Mouse (Mus musculus): ENCODE measurements around the gene Itgav.
A peak's percentile ranks its signal among the peaks of the same experiment; 100 is the strongest.

The Itgav gene

GRCm38 (mm10) chr2:83723921-83724826 is at the start of gene Itgav:
Gene Itgav, plus strand, starts transcription at chr2:83724397.
- peak; percentile 82 for DNase-seq

- DNase-seq, result no peak
Observed at GRCm38 (mm10) chr2:83674421-83674820, 49.8 kb upstream of the Itgav start.

GRCm38 (mm10) chr2:83674896-83675295 is 49.3 kb upstream of the Itgav start:
- no peak for DNase-seq

GRCm38 (mm10) chr2:83675681-83676080 is 48.5 kb upstream of the Itgav start:
- DNase-seq, result no peak

GRCm38 (mm10) chr2:83676226-83676870 is 47.8 kb upstream of the Itgav start:
- DNase-seq, result no peak

GRCm38 (mm10) chr2:83681332-83681731 is 42.9 kb upstream of the Itgav start:
- DNase-seq, result no peak

- DNase-seq, result no peak
Observed at GRCm38 (mm10) chr2:83681785-83682184, 42.4 kb upstream of the Itgav start.

GRCm38 (mm10) chr2:83682282-83682681 is 41.9 kb upstream of the Itgav start:
- no peak for DNase-seq

GRCm38 (mm10) chr2:83683731-83684519 is 40.3 kb upstream of the Itgav start:
- no peak for DNase-seq

- DNase-seq, result no peak
Observed at GRCm38 (mm10) chr2:83684691-83685090, 39.5 kb upstream of the Itgav start.

- no peak for DNase-seq
Observed at GRCm38 (mm10) chr2:83690372-83690771, 33.8 kb upstream of the Itgav start.

GRCm38 (mm10) chr2:83692651-83693545 is 31.3 kb upstream of the Itgav start:
- DNase-seq, result no peak

GRCm38 (mm10) chr2:83694061-83694460 is 30.1 kb upstream of the Itgav start:
- no peak for DNase-seq

GRCm38 (mm10) chr2:83695345-83696247 is 28.6 kb upstream of the Itgav start:
- no peak for DNase-seq

- DNase-seq, result no peak
Observed at GRCm38 (mm10) chr2:83698484-83698883, 25.7 kb upstream of the Itgav start.

- no peak for DNase-seq
Observed at GRCm38 (mm10) chr2:83699324-83699723, 24.9 kb upstream of the Itgav start.

- no peak for DNase-seq
Observed at GRCm38 (mm10) chr2:83700667-83701066, 23.5 kb upstream of the Itgav start.

- no peak for DNase-seq
Observed at GRCm38 (mm10) chr2:83702411-83702810, 21.8 kb upstream of the Itgav start.

GRCm38 (mm10) chr2:83705580-83706158 is 18.5 kb upstream of the Itgav start:
- DNase-seq, result no peak

GRCm38 (mm10) chr2:83709896-83710524 is 14.2 kb upstream of the Itgav start:
- DNase-seq, result no peak
